Mouse (Mus musculus) MEL (cell line): ENCODE data around the gene Disp1.

Experiments
- CTCF ChIP-seq, 3 experiments: IDR thresholded peaks in 2 of 3; conservative IDR thresholded peaks in 1 of 3; 2 replicates each; pipeline ENCODE4 v1.5.1; 2011 to 2012; ENCODE audit warnings: low read length in 3 of 3, low read depth in 2 of 3, mild to moderate bottlenecking in 2 of 3, improper control_type of control experiment in 1 of 3, inconsistent platforms in 1 of 3, mixed read lengths in 1 of 3, moderate library complexity in 1 of 3; ENCODE audit not compliant: control insufficient read depth in 1 of 3, insufficient read depth in 1 of 3, poor library complexity in 1 of 3, severe bottlenecking in 1 of 3
- EP300 ChIP-seq, 2 experiments: IDR thresholded peaks; 2 replicates each; pipeline ENCODE4 v1.6.1; 2011; ENCODE audit warnings: improper control_type of control experiment in 2 of 2, low read length in 2 of 2, low read depth in 1 of 2, mild to moderate bottlenecking in 1 of 2
- GATA1 ChIP-seq: IDR thresholded peaks from 2 replicates; pipeline ENCODE4 v1.6.1; 2011; ENCODE audit warnings: low read depth, low read length, improper control_type of control experiment
- JUND ChIP-seq: IDR thresholded peaks from 2 replicates; pipeline ENCODE4 v1.6.1; 2011; ENCODE audit warnings: low read depth, mild to moderate bottlenecking, improper control_type of control experiment, low read length
- POLR2A ChIP-seq, 2 experiments: IDR thresholded peaks; 2 replicates each; pipeline ENCODE4 v1.6.1; 2011 to 2012; ENCODE audit warnings: low read length in 2 of 2, mild to moderate bottlenecking in 2 of 2, control low read depth in 1 of 2, improper control_type of control experiment in 1 of 2, low read depth in 1 of 2, moderate library complexity in 1 of 2; ENCODE audit not compliant: control insufficient read depth in 1 of 2, insufficient read depth in 1 of 2, poor library complexity in 1 of 2
- USF1 ChIP-seq: IDR thresholded peaks from 2 replicates; pipeline ENCODE4 v1.6.1; 2014; ENCODE audit warnings: low read depth, mild to moderate bottlenecking, inconsistent platforms, low read length, improper control_type of control experiment, moderate library complexity

GRCm38 (mm10) chr1:183207623-183208022, 13.7 kb downstream of the Disp1 start:
- TF ChIP-seq POLR2A (IDR thresholded peaks at IDR 0.05; ENCODE audit: control insufficient read depth in 1 of 2, insufficient read depth in 1 of 2, low read depth in 1 of 2, low read length in 2 of 2, poor library complexity in 1 of 2), result no peak
- no peak for TF ChIP-seq CTCF (IDR thresholded peaks at IDR 0.05 in 2 of 3, conservative IDR thresholded peaks at IDR 0.05 in 1 of 3; ENCODE audit: control insufficient read depth in 1 of 3, insufficient read depth in 1 of 3, low read depth in 2 of 3, low read length in 3 of 3, poor library complexity in 1 of 3, severe bottlenecking in 1 of 3)
- TF ChIP-seq JUND, result no peak
- TF ChIP-seq GATA1, result no peak
- peak in 1 of 2 experiments; percentile 51; a peak in 1 of 4 replicates for TF ChIP-seq EP300 (IDR thresholded peaks at IDR 0.05; ENCODE audit: low read depth in 1 of 2, low read length in 2 of 2)
- TF ChIP-seq USF1, result no peak
